Comparison of ENCODE assay signal across 36 mouse cellular contexts in genomic region chr12:76269196-76269595, GRCm38 (mm10). TPM values are rescaled to one million over a fixed set of nuclear protein-coding genes. Genes with fewer than 3 reads are reported as not detected.
A peak's percentile ranks its signal among the peaks of the same experiment; 100 is the strongest.
DNase-seq lines count a peak whose midpoint lies in the region; ATAC-seq and TF ChIP-seq lines count a peak whose summit lies in the region.
"Had no signal": no experiment of that assay in that cellular context is flagged by ENCODE, and none has a peak within 500 bp of the region (broad histone marks: within the 10 kb centered on the region; RNA-seq: fewer than 3 reads in every experiment).

No protein-coding gene starts in this region.

- DNase-seq in heart, embryonic 10.5 days (ENCODE audit: low spot score) = no peak
- DNase-seq in heart, adult 18-20 months = no peak
- DNase-seq in ES-E14 (ENCODE audit: low read depth, low spot score) = no peak
- no peak for DNase-seq in liver, embryonic 11.5 days (ENCODE audit: low spot score)
- DNase-seq in embryo, embryonic 10.5 days (ENCODE audit: low spot score) = no peak
- DNase-seq in ovary, postnatal 10 days (ENCODE audit: low spot score) = no peak
- DNase-seq in lung, adult 18-20 months = no peak
- DNase-seq: adrenal gland, adult 8-10 months; embryo, embryonic 11 days; gastrocnemius, postnatal 14 days; heart, postnatal 36 days; layer of hippocampus, adult 9-11 months; lung, postnatal 4 days; right cerebral cortex, postnatal 25 days; thymus, postnatal 14 days had no signal

- in situ Hi-C loops in ES-E14 (cut with MboI; ENCODE audit: low sequenced_read_pairs in 2 of 2, unreplicated experiment in 2 of 2) = no loop called here

- H3K4me1 ChIP-seq in heart, embryonic 10.5 days = peaks cover 15% of the 10 kb centered on the region
- peaks cover 0 to 10% of the 10 kb centered on the region in 2 experiments; a peak in 2 of 4 replicates for H3K4me1 ChIP-seq in ES-E14 (ENCODE audit: control insufficient read depth in 2 of 2, insufficient read depth in 2 of 2, low read length in 2 of 2, poor library complexity in 1 of 2)
- peaks cover 11% of the 10 kb centered on the region for H3K4me1 ChIP-seq in liver, embryonic 11.5 days (replicated peaks; ENCODE audit: control insufficient read depth, insufficient read depth, low read length)
- H3K4me1 ChIP-seq in liver, embryonic 16.5 days (ENCODE audit: control insufficient read depth, low read depth, low read length) = peaks cover 16% of the 10 kb centered on the region
- H3K4me1 ChIP-seq: embryonic facial prominence, embryonic 13.5 days; forebrain, embryonic 10.5 days; hindbrain, embryonic 12.5 days; kidney, embryonic 15.5 days; limb, embryonic 10.5 days; midbrain, embryonic 15.5 days; stomach, embryonic 15.5 days had no signal

- H3K27ac ChIP-seq in heart, embryonic 10.5 days = 0 out of 2 replicates have a peak overlapping the region, but pooled peaks have one; percentile 42
- no peak overlapping the region for H3K27ac ChIP-seq in ES-E14 (ENCODE audit: insufficient read depth, low read depth, low read length, poor library complexity, severe bottlenecking)
- no peak overlapping the region for H3K27ac ChIP-seq in liver, embryonic 11.5 days (ENCODE audit: low read depth, low read length)
- H3K27ac ChIP-seq in liver, embryonic 16.5 days (ENCODE audit: low read length) = peak overlapping the region; percentile 65
- H3K27ac ChIP-seq: embryonic facial prominence, embryonic 13.5 days; forebrain, embryonic 10.5 days; hindbrain, embryonic 12.5 days; hindbrain, postnatal 0 days; kidney, embryonic 15.5 days; limb, embryonic 10.5 days; limb, embryonic 15.5 days; midbrain, embryonic 15.5 days; neural tube, embryonic 15.5 days; stomach, embryonic 15.5 days had no signal

- peaks cover 30% of the 10 kb centered on the region; the same call in 1 of the 2 replicates for H3K36me3 ChIP-seq in heart, embryonic 10.5 days
- H3K36me3 ChIP-seq in ES-E14 (ENCODE audit: control insufficient read depth, insufficient read depth, low read length, poor library complexity, severe bottlenecking) = peaks cover 41% of the 10 kb centered on the region
- peaks cover 21% of the 10 kb centered on the region for H3K36me3 ChIP-seq in liver, embryonic 11.5 days (ENCODE audit: control insufficient read depth, insufficient read depth, low read length)
- H3K36me3 ChIP-seq in liver, embryonic 16.5 days (ENCODE audit: control insufficient read depth, insufficient read depth) = 0 out of 2 replicates have a peak, but pooled peaks cover 3% of the 10 kb centered on the region
- H3K36me3 ChIP-seq: hindbrain, embryonic 12.5 days; midbrain, embryonic 15.5 days; stomach, embryonic 15.5 days had no signal

- H3K9me3 ChIP-seq in heart, embryonic 10.5 days = no peaks in the 10 kb centered on the region
- H3K9me3 ChIP-seq in ES-E14 (ENCODE audit: control insufficient read depth, insufficient read depth, low read depth, low read length) = no peaks in the 10 kb centered on the region
- no peaks in the 10 kb centered on the region for H3K9me3 ChIP-seq in liver, embryonic 11.5 days (ENCODE audit: control insufficient read depth, low read length)
- H3K9me3 ChIP-seq in liver, embryonic 16.5 days (replicated peaks; ENCODE audit: control insufficient read depth, low read length) = no peaks in the 10 kb centered on the region
- H3K9me3 ChIP-seq: embryonic facial prominence, embryonic 13.5 days; forebrain, embryonic 10.5 days; hindbrain, embryonic 12.5 days; kidney, embryonic 15.5 days; limb, embryonic 10.5 days; limb, embryonic 15.5 days; megakaryocyte, embryonic 14.5 days; midbrain, embryonic 15.5 days; neural tube, embryonic 15.5 days; stomach, embryonic 15.5 days had no signal

- no peak overlapping the region for H3K4me3 ChIP-seq in heart, embryonic 10.5 days
- H3K4me3 ChIP-seq in ES-E14 (ENCODE audit: insufficient read depth in 1 of 2, low read depth in 1 of 2, low read length in 2 of 2, poor library complexity in 1 of 2, severe bottlenecking in 1 of 2) = no peak overlapping the region
- no peak overlapping the region for H3K4me3 ChIP-seq in liver, embryonic 11.5 days (ENCODE audit: low read depth, low read length)
- no peak overlapping the region for H3K4me3 ChIP-seq in liver, embryonic 16.5 days (ENCODE audit: low read depth, low read length)
- H3K4me3 ChIP-seq: embryonic facial prominence, embryonic 13.5 days; forebrain, embryonic 10.5 days; hindbrain, embryonic 12.5 days; kidney, embryonic 15.5 days; limb, embryonic 10.5 days; limb, embryonic 15.5 days; megakaryocyte, embryonic 14.5 days; midbrain, embryonic 15.5 days; neural tube, embryonic 15.5 days; stomach, embryonic 15.5 days had no signal

- no peaks in the 10 kb centered on the region for H3K27me3 ChIP-seq in heart, embryonic 10.5 days (ENCODE audit: insufficient read depth, poor library complexity, severe bottlenecking)
- H3K27me3 ChIP-seq in liver, embryonic 11.5 days (replicated peaks; ENCODE audit: control insufficient read depth, insufficient read depth, low read length) = no peaks in the 10 kb centered on the region
- no peaks in the 10 kb centered on the region for H3K27me3 ChIP-seq in liver, embryonic 16.5 days (ENCODE audit: control insufficient read depth, insufficient read depth, low read depth, low read length)
- H3K27me3 ChIP-seq: embryonic facial prominence, embryonic 13.5 days; hindbrain, embryonic 12.5 days; kidney, embryonic 15.5 days; limb, embryonic 15.5 days; megakaryocyte, embryonic 14.5 days; midbrain, embryonic 15.5 days; neural tube, embryonic 15.5 days; stomach, embryonic 15.5 days had no signal

- H3K9ac ChIP-seq in ES-E14 (ENCODE audit: insufficient read depth, low read depth, low read length, poor library complexity, severe bottlenecking) = 0 out of 2 replicates have a peak overlapping the region, but pooled peaks have one; percentile 4
- H3K9ac ChIP-seq in liver, embryonic 11.5 days (ENCODE audit: low read depth, low read length) = no peak overlapping the region
- H3K9ac ChIP-seq in liver, embryonic 16.5 days (ENCODE audit: low read depth, low read length) = no peak overlapping the region
- H3K9ac ChIP-seq: embryonic facial prominence, embryonic 13.5 days; hindbrain, embryonic 12.5 days; kidney, embryonic 15.5 days; limb, embryonic 15.5 days; midbrain, embryonic 15.5 days; neural tube, embryonic 15.5 days; stomach, embryonic 15.5 days had no signal

- peak; percentile 33; the same call in 1 of the 2 replicates for ATAC-seq in liver, embryonic 11.5 days (replicated peaks; ENCODE audit: low FRiP score)
- peak; percentile 60 for ATAC-seq in liver, embryonic 16.5 days (ENCODE audit: low read depth)
- ATAC-seq: hindbrain, postnatal 0 days; intestine, embryonic 16.5 days; lung, postnatal 0 days; midbrain, embryonic 15.5 days had no signal

- 49% methylated on average over 7 of the region's 7 CpGs for WGBS in heart, embryonic 10.5 days
- 72% methylated on average over 7 of the region's 7 CpGs for WGBS in liver, embryonic 11.5 days
- 66% methylated on average over 7 of the region's 7 CpGs for WGBS in liver, embryonic 16.5 days (ENCODE audit: insufficient replicate concordance)

- no peak overlapping the region for H3K4me2 ChIP-seq in liver, embryonic 11.5 days
- H3K4me2 ChIP-seq in liver, embryonic 16.5 days (ENCODE audit: low read depth, low read length) = no peak overlapping the region
- H3K4me2 ChIP-seq: embryonic facial prominence, embryonic 13.5 days; heart, embryonic 11.5 days; hindbrain, embryonic 12.5 days; kidney, embryonic 15.5 days; limb, embryonic 15.5 days; midbrain, embryonic 15.5 days; neural tube, embryonic 15.5 days; stomach, embryonic 15.5 days had no signal

TF ChIP-seq in ES-E14, 5 proteins besides CTCF, POLR2A, EP300 and RAD21:
- TF ChIP-seq ZNF384 (IDR thresholded peaks at IDR 0.05; ENCODE audit: low read depth, low read length) (no peak), ZC3H11A (IDR thresholded peaks at IDR 0.05; ENCODE audit: borderline replicate concordance, low read depth, low read length) (no peak), HCFC1 (IDR thresholded peaks at IDR 0.05; ENCODE audit: borderline replicate concordance, insufficient read depth, low read length) (no peak), MAFK (IDR thresholded peaks at IDR 0.05; ENCODE audit: insufficient read depth, low read depth, low read length) (no peak), CHD2 (IDR thresholded peaks at IDR 0.05; ENCODE audit: low read depth, low read length) (no peak)

RNA-seq across cellular contexts. Expression of gene Mthfd1, which starts 14.1 kb away (rescaled TPM):
- polyA plus RNA-seq in heart, embryonic 10.5 days (2016; fragmentation: Nextera tagmentation; extraction: Ambion mirVana) = 65.1 and 80.8 TPM in 2 replicates
- total RNA-seq in heart, adult 18-20 months (2021) = 10 to 100 TPM; 25.6 to 27.9 TPM
- 182 and 198 TPM in 2 replicates for total RNA-seq in ES-E14 (2012; rRNA removed)
- 178 and 218 TPM in 2 replicates for polyA plus RNA-seq in liver, embryonic 11.5 days (2014; fragmentation: Nextera tagmentation; extraction: Ambion mirVana)
- 100 and 102 TPM in 2 replicates for polyA plus RNA-seq in liver, embryonic 16.5 days (2015; fragmentation: Nextera tagmentation; extraction: Ambion mirVana)

RNA-seq across cellular contexts. Expression of gene Tex21, which starts 22.6 kb away (rescaled TPM):
- 0.06 and 0.07 TPM in 2 replicates for polyA plus RNA-seq in heart, embryonic 10.5 days (2016; fragmentation: Nextera tagmentation; extraction: Ambion mirVana)
- not detected for total RNA-seq in heart, adult 18-20 months (2021)
- 1.8 and 2.0 TPM in 2 replicates for total RNA-seq in ES-E14 (2012; rRNA removed)
- 0.10 TPM in 1 of 2 replicates, not detected in the other for polyA plus RNA-seq in liver, embryonic 11.5 days (2014; fragmentation: Nextera tagmentation; extraction: Ambion mirVana)
- 0.11 TPM in 1 of 2 replicates, not detected in the other for polyA plus RNA-seq in liver, embryonic 16.5 days (2015; fragmentation: Nextera tagmentation; extraction: Ambion mirVana)
- total RNA-seq: adrenal gland, adult 8-10 months; adrenal gland, postnatal 4 days; gastrocnemius, postnatal 14 days; granulocyte monocyte progenitor cell, adult 5-6 weeks; heart, postnatal 36 days; hindbrain, postnatal 0 days; left cerebral cortex, postnatal 10 days had no signal
- polyA plus RNA-seq: embryonic facial prominence, embryonic 13.5 days; forebrain, embryonic 10.5 days; heart, embryonic 11.5 days; heart, embryonic 16.5 days; hindbrain, embryonic 12.5 days; hindbrain, postnatal 0 days; kidney, embryonic 15.5 days; large intestine, adult 2 months; limb, embryonic 10.5 days; limb, embryonic 15.5 days; lung, postnatal 0 days; midbrain, embryonic 15.5 days; neural tube, embryonic 15.5 days; stomach, embryonic 15.5 days; urinary bladder, adult 2 months had no signal

RNA-seq across cellular contexts. Expression of gene Akap5, which starts 55.5 kb away (rescaled TPM):
- 9.5 and 12.3 TPM in 2 replicates for polyA plus RNA-seq in heart, embryonic 10.5 days (2016; fragmentation: Nextera tagmentation; extraction: Ambion mirVana)
- under 1 TPM; 0.46 to 0.52 TPM for total RNA-seq in heart, adult 18-20 months (2021)
- 5.2 and 7.2 TPM in 2 replicates for total RNA-seq in ES-E14 (2012; rRNA removed)
- polyA plus RNA-seq in liver, embryonic 11.5 days (2014; fragmentation: Nextera tagmentation; extraction: Ambion mirVana) = 2.4 and 2.8 TPM in 2 replicates
- polyA plus RNA-seq in liver, embryonic 16.5 days (2015; fragmentation: Nextera tagmentation; extraction: Ambion mirVana) = 0.16 and 0.21 TPM in 2 replicates

Comparison
In these comparisons a context has a peak if more than half of its experiments do, and no peak if none do; other contexts are left out.
1. H3K27ac ChIP-seq: peak in heart, embryonic 10.5 days (single experiment) and liver, embryonic 16.5 days (single experiment); none in ES-E14 (single experiment) and liver, embryonic 11.5 days (single experiment).